Mouse (Mus musculus) cerebellum, postnatal 10 days (tissue): Measurements from ENCODE around the gene Nprl3.
"Not testable (repeated sequence)": the region's sequence is repeated elsewhere in the genome, so short reads cannot be mapped to it uniquely, and the experiment has no call there.

Experiments used
- DNase-seq, 2 experiments: peaks; one replicate each; pipeline ENCODE4 v3.0.0; 2021; ENCODE audit warnings: mixed read lengths in 2 of 2

The Nprl3 gene

GRCm38 (mm10) chr11:32283091-32283777 lies 15.7 kb upstream of the Nprl3 start, which contains the start of gene Hba-a1:
TSS of gene Hba-a1 (plus strand) at chr11:32283511.
- DNase-seq = not testable (repeated sequence)

GRCm38 (mm10) chr11:32281416-32282144 lies 14.1 kb upstream of the Nprl3 start:
- no peak for DNase-seq

GRCm38 (mm10) chr11:32280646-32281045 lies 13.1 kb upstream of the Nprl3 start:
- no peak for DNase-seq

- no peak for DNase-seq
Measured at GRCm38 (mm10) chr11:32278458-32278957, 11.0 kb upstream of the Nprl3 start.

- no peak for DNase-seq
Measured at GRCm38 (mm10) chr11:32277736-32278457, 10.4 kb upstream of the Nprl3 start.

- DNase-seq = no peak
Measured at GRCm38 (mm10) chr11:32276347-32276746, 8.8 kb upstream of the Nprl3 start, which contains the start of gene Hba-x. TSS of gene Hba-x (plus strand) at chr11:32276400.

GRCm38 (mm10) chr11:32271178-32271577 lies 3.7 kb upstream of the Nprl3 start:
- no peak for DNase-seq

- no peak for DNase-seq
Measured at GRCm38 (mm10) chr11:32268952-32269351, 1.4 kb upstream of the Nprl3 start.

- peak in 1 of 2 experiments; percentile 32 for DNase-seq
Measured at GRCm38 (mm10) chr11:32267964-32268363, 457 bp upstream of the Nprl3 start.

- DNase-seq = no peak
Measured at GRCm38 (mm10) chr11:32266776-32267175, 731 bp downstream of the Nprl3 start.

GRCm38 (mm10) chr11:32266194-32266593 lies 1.3 kb downstream of the Nprl3 start:
- DNase-seq = peak in 1 of 2 experiments; percentile 10

- DNase-seq = no peak
Measured at GRCm38 (mm10) chr11:32265117-32265738, 2.3 kb downstream of the Nprl3 start.

GRCm38 (mm10) chr11:32262674-32263415 lies 4.7 kb downstream of the Nprl3 start:
- DNase-seq = no peak

GRCm38 (mm10) chr11:32256566-32256965 lies 10.9 kb downstream of the Nprl3 start:
- no peak for DNase-seq

GRCm38 (mm10) chr11:32256146-32256545 lies 11.4 kb downstream of the Nprl3 start:
- DNase-seq = no peak

- DNase-seq = no peak
Measured at GRCm38 (mm10) chr11:32253121-32253520, 14.4 kb downstream of the Nprl3 start.

- no peak for DNase-seq
Measured at GRCm38 (mm10) chr11:32250880-32251763, 16.4 kb downstream of the Nprl3 start.

- no peak for DNase-seq
Measured at GRCm38 (mm10) chr11:32248350-32248749, 19.2 kb downstream of the Nprl3 start.

- peak; percentile 29 to 40 for DNase-seq
Measured at GRCm38 (mm10) chr11:32247068-32247467, 20.4 kb downstream of the Nprl3 start.

GRCm38 (mm10) chr11:32245614-32246013 lies 21.9 kb downstream of the Nprl3 start:
- DNase-seq = no peak

- no peak for DNase-seq
Measured at GRCm38 (mm10) chr11:32244617-32245016, 22.9 kb downstream of the Nprl3 start.
